Mouse (Mus musculus) testis, postnatal 10 days (tissue): ENCODE measurements around the gene Otulin.

Experiments used
- DNase-seq: peaks from one replicate; pipeline ENCODE4 v3.0.0; 2021; ENCODE audit warnings: low spot score

Gene Otulin

GRCm38 (mm10) chr15:27503221-27503620, 127.3 kb downstream of the Otulin start:
- DNase-seq = no peak

DNA sequence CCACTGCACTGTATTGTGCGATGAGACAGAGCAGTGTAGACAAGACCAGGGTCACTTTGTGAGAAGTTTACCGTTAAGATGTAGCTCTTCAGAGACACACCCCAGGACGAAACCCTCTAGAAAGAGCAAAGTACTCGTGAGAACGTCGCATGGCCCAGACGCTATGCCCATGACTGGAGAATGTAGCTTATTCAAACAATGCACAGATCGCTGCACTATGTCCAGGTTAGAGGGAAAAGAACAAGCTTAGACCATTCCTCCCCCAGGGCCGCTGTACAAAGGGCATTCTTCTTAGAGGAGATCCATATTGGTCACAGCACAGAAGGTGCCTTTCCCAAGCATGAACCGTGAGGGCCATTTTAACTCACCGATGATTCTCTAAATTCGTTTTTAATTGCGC, 128.2 kb downstream of the Otulin start:
- no peak for DNase-seq

- DNase-seq = no peak
Observed at GRCm38 (mm10) chr15:27500390-27500789, 130.1 kb downstream of the Otulin start.

DNA sequence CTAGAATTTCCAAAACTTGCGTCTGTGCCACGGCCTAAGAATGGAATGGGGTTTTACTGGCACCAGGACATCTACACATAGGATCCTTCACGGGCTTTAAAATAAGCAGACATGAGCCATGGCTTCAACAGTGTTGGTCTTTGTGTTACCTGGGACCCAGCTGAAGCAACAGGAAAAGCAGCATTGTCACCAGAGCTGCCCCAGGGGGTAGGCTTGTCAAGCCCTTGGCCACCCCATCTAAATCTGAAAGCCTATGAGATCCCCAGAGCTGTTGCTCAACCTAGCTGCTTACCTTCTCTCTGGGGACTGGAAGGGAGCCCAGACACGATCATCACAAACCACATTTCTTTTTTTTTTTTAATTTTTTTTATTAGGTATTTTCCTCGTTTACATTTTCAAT, 132.4 kb downstream of the Otulin start:
- DNase-seq = no peak

DNA sequence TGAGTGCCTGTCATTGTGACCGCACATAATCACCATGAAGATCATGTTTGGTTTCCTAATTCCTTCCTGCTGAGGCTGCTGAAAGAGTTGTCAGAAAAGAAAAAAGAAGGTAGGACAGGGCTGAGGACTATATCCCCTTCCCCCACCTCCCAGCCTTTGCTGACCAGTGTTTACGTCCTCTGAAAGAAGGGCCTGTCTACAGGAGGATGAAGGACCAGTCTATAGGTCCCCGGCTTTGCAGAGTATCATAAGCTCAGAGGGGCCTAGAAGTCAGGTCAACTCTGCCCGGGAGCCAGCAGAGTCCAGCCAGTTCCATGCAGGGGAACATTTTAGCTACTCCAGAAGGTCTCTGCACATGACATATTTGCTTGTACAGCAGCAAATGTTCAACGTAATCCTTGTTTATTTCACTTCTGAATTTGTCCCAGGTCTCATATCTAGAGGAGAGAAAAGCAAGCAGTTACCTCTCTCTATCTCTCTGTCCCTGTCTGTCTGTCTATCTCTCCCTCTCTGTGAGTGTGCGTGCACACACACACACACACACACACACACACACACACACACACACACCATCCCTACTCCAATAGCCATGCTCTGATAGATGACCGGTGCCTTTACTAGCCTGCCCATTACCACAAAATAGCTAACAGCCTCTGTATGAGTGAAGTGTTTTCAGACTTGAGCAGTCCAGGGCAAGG, 133.0 kb downstream of the Otulin start:
- DNase-seq = no peak

- DNase-seq = no peak
Observed at GRCm38 (mm10) chr15:27496596-27497299, 133.7 kb downstream of the Otulin start.

DNA sequence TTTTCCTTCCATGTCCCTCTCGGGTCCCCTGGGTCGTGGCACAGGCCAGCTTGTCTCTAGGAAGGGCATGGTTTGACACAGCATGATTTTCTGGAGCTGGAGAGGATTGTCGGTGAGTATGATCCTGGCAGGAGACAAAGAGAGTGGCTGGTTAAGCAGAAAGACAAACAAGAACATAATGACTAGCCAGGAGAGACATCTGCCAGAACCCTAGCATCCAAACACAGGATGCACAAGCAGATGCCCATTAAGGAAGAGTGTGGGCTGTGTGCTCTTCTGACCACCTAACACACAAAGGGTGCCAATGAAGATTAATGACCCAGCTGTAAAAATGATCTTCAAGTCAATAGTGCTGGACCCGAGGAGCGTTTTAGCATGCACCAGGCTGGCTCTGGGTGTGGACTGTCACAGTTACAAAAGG, 134.5 kb downstream of the Otulin start:
- no peak for DNase-seq

DNA sequence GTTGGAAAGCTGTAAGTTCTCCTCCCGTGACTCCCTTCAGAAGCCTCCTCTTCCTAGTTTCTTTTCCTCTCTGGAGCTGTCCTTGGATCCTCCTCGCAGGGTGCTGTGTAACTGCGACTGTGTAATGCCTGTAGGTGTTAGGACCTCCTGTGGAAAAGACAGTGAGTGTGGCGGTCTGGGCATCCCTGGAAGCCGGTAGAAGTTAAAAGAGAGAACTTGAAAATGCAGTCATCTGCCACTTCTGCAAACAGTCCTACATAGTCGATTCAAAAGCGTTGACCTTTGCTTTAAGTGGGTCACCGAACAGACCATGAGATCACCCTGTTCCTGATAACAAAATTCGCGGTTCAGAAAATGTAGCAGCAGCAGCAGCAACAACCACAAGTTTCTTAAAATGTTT, 137.0 kb downstream of the Otulin start:
- no peak for DNase-seq

DNA sequence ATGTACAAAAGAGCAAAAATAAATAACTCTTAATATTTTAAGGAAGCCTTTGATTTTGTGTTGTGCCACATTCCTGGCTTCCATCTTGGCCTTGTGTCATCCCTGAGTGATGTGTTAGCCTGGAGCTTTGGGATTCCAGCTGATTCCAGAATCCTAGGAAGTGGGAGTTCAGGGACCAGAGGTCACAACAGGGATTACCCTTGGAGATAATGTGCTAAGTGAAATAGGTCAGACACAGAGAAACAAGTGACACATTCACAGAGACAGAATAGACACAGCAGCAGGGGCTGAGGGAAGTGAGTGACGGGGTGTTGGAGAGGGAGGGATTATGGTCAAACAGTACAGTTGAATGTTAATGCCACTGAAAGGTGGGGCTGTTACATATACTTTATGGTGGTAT, 137.8 kb downstream of the Otulin start:
- no peak for DNase-seq
